Mouse (Mus musculus): ENCODE measurements around the gene Gm10912.
"Not testable (repeated sequence)": the region's sequence is repeated elsewhere in the genome, so short reads cannot be mapped to it uniquely, and the experiment has no call there.

Gene Gm10912

GRCm38 (mm10) chr2:104065526-104065925 lies at the start of gene Gm10912:
Gene Gm10912 (plus strand): TSS chr2:104065826.
- not testable (repeated sequence) for DNase-seq (ENCODE audit: low read depth, low spot score)

- no peak for DNase-seq (ENCODE audit: low read depth, low spot score)
These were observed 42.5 kb upstream of the Gm10912 start for GRCm38 (mm10) chr2:104023096-104023495.

- no peak for DNase-seq (ENCODE audit: low read depth, low spot score)
These were observed 41.0 kb upstream of the Gm10912 start for GRCm38 (mm10) chr2:104024656-104025055.

GRCm38 (mm10) chr2:104027458-104028138 lies 38.0 kb upstream of the Gm10912 start, which contains the start of gene Fbxo3:
Gene Fbxo3 (plus strand): TSS chr2:104027721.
- peak; percentile 82 for DNase-seq (ENCODE audit: low read depth, low spot score)

- DNase-seq (ENCODE audit: low read depth, low spot score): no peak
These were observed 37.4 kb upstream of the Gm10912 start, which contains the start of gene 4931422A03Rik for GRCm38 (mm10) chr2:104028139-104028723. Gene 4931422A03Rik (minus strand): TSS chr2:104028361.

GRCm38 (mm10) chr2:104029074-104029473 lies 36.6 kb upstream of the Gm10912 start:
- no peak for DNase-seq (ENCODE audit: low read depth, low spot score)

GRCm38 (mm10) chr2:104030381-104030780 lies 35.2 kb upstream of the Gm10912 start:
- no peak for DNase-seq (ENCODE audit: low read depth, low spot score)

- DNase-seq (ENCODE audit: low read depth, low spot score): no peak
These were observed 33.6 kb upstream of the Gm10912 start for GRCm38 (mm10) chr2:104032056-104032455.

GRCm38 (mm10) chr2:104034832-104035472 lies 30.7 kb upstream of the Gm10912 start:
- DNase-seq (ENCODE audit: low read depth, low spot score): peak; percentile 31

- no peak for DNase-seq (ENCODE audit: low read depth, low spot score)
These were observed 30.0 kb upstream of the Gm10912 start for GRCm38 (mm10) chr2:104035595-104035994.

- DNase-seq (ENCODE audit: low read depth, low spot score): no peak
These were observed 29.3 kb upstream of the Gm10912 start for GRCm38 (mm10) chr2:104036316-104036715.

- no peak for DNase-seq (ENCODE audit: low read depth, low spot score)
These were observed 27.4 kb upstream of the Gm10912 start for GRCm38 (mm10) chr2:104038236-104038635.

GRCm38 (mm10) chr2:104041632-104042031 lies 24.0 kb upstream of the Gm10912 start:
- DNase-seq (ENCODE audit: low read depth, low spot score): peak; percentile 6

GRCm38 (mm10) chr2:104042766-104043165 lies 22.9 kb upstream of the Gm10912 start:
- no peak for DNase-seq (ENCODE audit: low read depth, low spot score)

- no peak for DNase-seq (ENCODE audit: low read depth, low spot score)
These were observed 21.8 kb upstream of the Gm10912 start for GRCm38 (mm10) chr2:104043624-104044478.

GRCm38 (mm10) chr2:104044479-104045080 lies 21.0 kb upstream of the Gm10912 start:
- no peak for DNase-seq (ENCODE audit: low read depth, low spot score)

GRCm38 (mm10) chr2:104058381-104058780 lies 7.2 kb upstream of the Gm10912 start:
- no peak for DNase-seq (ENCODE audit: low read depth, low spot score)

GRCm38 (mm10) chr2:104058954-104059353 lies 6.7 kb upstream of the Gm10912 start:
- no peak for DNase-seq (ENCODE audit: low read depth, low spot score)

GRCm38 (mm10) chr2:104059786-104060185 lies 5.8 kb upstream of the Gm10912 start:
- DNase-seq (ENCODE audit: low read depth, low spot score): no peak

- DNase-seq (ENCODE audit: low read depth, low spot score): no peak
These were observed 4.6 kb upstream of the Gm10912 start for GRCm38 (mm10) chr2:104060996-104061395.

GRCm38 (mm10) chr2:104062665-104063064 lies 3.0 kb upstream of the Gm10912 start:
- no peak for DNase-seq (ENCODE audit: low read depth, low spot score)
